Mouse (Mus musculus) neural tube, embryonic 11.5 days (tissue): ENCODE results near the gene Cntfr. TPM values are rescaled to one million over a fixed set of nuclear protein-coding genes. Genes with fewer than 3 reads are reported as not detected.
A peak's percentile ranks its signal among the peaks of the same experiment; 100 is the strongest.

Source experiments
- ATAC-seq: fragments of 200-750 bp; cut with Nextera tagmentation; 2 replicates; pipeline ENCODE4 v1.8.0; 2017; ENCODE audit warnings: moderate number of reproducible peaks, mild to moderate bottlenecking, moderate TSS enrichment, moderate library complexity; ENCODE audit not compliant: insufficient read depth, low FRiP score, low TSS enrichment
- DNase-seq: peaks from one replicate; pipeline ENCODE4 v3.0.0-alpha.2; 2015; ENCODE audit warnings: low spot score
- H3K27ac ChIP-seq: fragments of 300-500 bp; sonication (generic); 2 replicates; pipeline ENCODE4 v1.5.1; 2014; ENCODE audit warnings: low read depth, mild to moderate bottlenecking, low read length
- H3K27me3 ChIP-seq: fragments of 300-500 bp; sonication (generic); 2 replicates; pipeline ENCODE4 v1.6.1; 2014; ENCODE audit warnings: mild to moderate bottlenecking, low read length, mixed read lengths; ENCODE audit not compliant: control insufficient read depth, insufficient read depth
- H3K36me3 ChIP-seq: fragments of 300-500 bp; sonication (generic); 2 replicates; pipeline ENCODE4 v1.6.1; 2014; ENCODE audit warnings: mild to moderate bottlenecking, low read length, moderate library complexity, mixed read lengths; ENCODE audit not compliant: control insufficient read depth, insufficient read depth
- H3K4me1 ChIP-seq: fragments of 300-500 bp; sonication (generic); 2 replicates; pipeline ENCODE4 v1.6.1; 2014; ENCODE audit warnings: low read length, mixed read lengths; ENCODE audit not compliant: control insufficient read depth, insufficient read depth
- H3K4me2 ChIP-seq: fragments of 300-500 bp; sonication (generic); 2 replicates; pipeline ENCODE4 v1.6.1; 2014; ENCODE audit warnings: low read depth, mild to moderate bottlenecking, moderate library complexity
- H3K4me3 ChIP-seq: fragments of 300-500 bp; sonication (generic); 2 replicates; pipeline ENCODE4 v1.5.1; 2014; ENCODE audit warnings: low read depth, low read length
- H3K9ac ChIP-seq: fragments of 300-500 bp; sonication (generic); 2 replicates; pipeline ENCODE4 v1.6.1; 2014; ENCODE audit warnings: mild to moderate bottlenecking, low read length
- H3K9me3 ChIP-seq: fragments of 300-500 bp; sonication (generic); 2 replicates; pipeline ENCODE4 v1.6.1; 2016; ENCODE audit warnings: low read length; ENCODE audit not compliant: control insufficient read depth
- WGBS: fragments of 180-500 bp; shearing (Covaris S2); extraction: QIAGEN DNeasy Blood & Tissue Kit; methylation state at CpG from one replicate; pipeline ENCODE4 v1.1.7; 2014; 5-methylcytosine and 5-hydroxymethylcytosine counted together
- polyA plus RNA-seq: library from polyadenylated mRNA; unstranded; fragments of >200 nt; fragmentation: Nextera tagmentation; extraction: Ambion mirVana; gene quantifications from 2 replicates; pipeline ENCODE4 v1.2.1, GENCODE M21; 2014

Cntfr gene
- polyA plus RNA-seq, 1 experiment from 2014 or later, result 44.2 TPM

GRCm38 (mm10) chr4:41665009-41665675 lies 31.7 kb downstream of the Cntfr start:
- Histone ChIP-seq H3K4me3 (no peak overlapping the region), H3K27me3 (no peaks in the 10 kb centered on the region), H3K27ac (peak overlapping the region; percentile 7; the same call in 1 of the 2 replicates), H3K9ac (0 out of 2 replicates have a peak overlapping the region, but pooled peaks have one; percentile 5), H3K36me3 (peaks cover 2% of the 10 kb centered on the region; the same call in 1 of the 2 replicates), H3K4me2 (no peak overlapping the region), H3K4me1 (peaks cover 51% of the 10 kb centered on the region), H3K9me3 (no peaks in the 10 kb centered on the region)
- no peak for DNase-seq
- no peak for ATAC-seq
- WGBS, result 9% methylated on average over 5 of the region's 8 CpGs

GRCm38 (mm10) chr4:41664533-41664932 lies 32.4 kb downstream of the Cntfr start:
- peaks cover 2% of the 10 kb centered on the region; the same call in 1 of the 2 replicates for H3K36me3 ChIP-seq
- no peak overlapping the region for H3K9ac ChIP-seq
- no peak overlapping the region for H3K27ac ChIP-seq
- H3K4me2 ChIP-seq, result no peak overlapping the region
- 51% methylated on average over 7 of the region's 7 CpGs for WGBS
- H3K9me3 ChIP-seq, result no peaks in the 10 kb centered on the region
- no peaks in the 10 kb centered on the region for H3K27me3 ChIP-seq
- no peak for DNase-seq
- peaks cover 55% of the 10 kb centered on the region for H3K4me1 ChIP-seq
- no peak overlapping the region for H3K4me3 ChIP-seq
- ATAC-seq, result no peak

- Histone ChIP-seq H3K36me3 (peaks cover 2% of the 10 kb centered on the region; the same call in 1 of the 2 replicates), H3K9ac (no peak overlapping the region), H3K4me2 (no peak overlapping the region), H3K9me3 (no peaks in the 10 kb centered on the region), H3K4me3 (no peak overlapping the region), H3K27ac (no peak overlapping the region), H3K27me3 (no peaks in the 10 kb centered on the region), H3K4me1 (peaks cover 63% of the 10 kb centered on the region)
- DNase-seq (no peak), ATAC-seq (no peak)
- 33% methylated on average over 9 of the region's 9 CpGs for WGBS
Measured at GRCm38 (mm10) chr4:41663614-41664013, 33.3 kb downstream of the Cntfr start.

- peaks cover 6% of the 10 kb centered on the region for H3K36me3 ChIP-seq
- WGBS, result 52% methylated on average over 11 of the region's 11 CpGs
Measured at GRCm38 (mm10) chr4:41662723-41663122, 34.2 kb downstream of the Cntfr start.

GRCm38 (mm10) chr4:41660851-41661430 lies 35.9 kb downstream of the Cntfr start:
- Histone ChIP-seq H3K4me3 (no peak overlapping the region), H3K4me1 (peaks cover 66% of the 10 kb centered on the region), H3K4me2 (no peak overlapping the region), H3K27ac (no peak overlapping the region), H3K9ac (no peak overlapping the region), H3K27me3 (no peaks in the 10 kb centered on the region), H3K36me3 (peaks cover 8% of the 10 kb centered on the region), H3K9me3 (no peaks in the 10 kb centered on the region)
- peak; percentile 73 for DNase-seq
- 21% methylated on average over 11 of the region's 11 CpGs for WGBS
- no peak for ATAC-seq

More at GRCm38 (mm10) chr4:41662723-41663122, 34.2 kb downstream of the Cntfr start:
- DNase-seq, result peak; percentile 56
- H3K27ac ChIP-seq, result 0 out of 2 replicates have a peak overlapping the region, but pooled peaks have one; percentile 23
- no peak overlapping the region for H3K4me3 ChIP-seq
- H3K4me2 ChIP-seq, result no peak overlapping the region
- H3K9ac ChIP-seq, result no peak overlapping the region
- no peaks in the 10 kb centered on the region for H3K27me3 ChIP-seq
- H3K9me3 ChIP-seq, result no peaks in the 10 kb centered on the region
- no peak for ATAC-seq
- H3K4me1 ChIP-seq, result peaks cover 69% of the 10 kb centered on the region

- Histone ChIP-seq H3K9ac (peak overlapping the region; percentile 9; the same call in 1 of the 2 replicates), H3K4me1 (peaks cover 53% of the 10 kb centered on the region), H3K4me3 (no peak overlapping the region), H3K27ac (peak overlapping the region; percentile 51), H3K36me3 (peaks cover 8% of the 10 kb centered on the region), H3K27me3 (no peaks in the 10 kb centered on the region), H3K9me3 (no peaks in the 10 kb centered on the region), H3K4me2 (no peak overlapping the region)
- WGBS, result 49% methylated on average over 13 of the region's 13 CpGs
- ATAC-seq (no peak), DNase-seq (no peak)
Measured at GRCm38 (mm10) chr4:41659556-41659955, 37.3 kb downstream of the Cntfr start.

GRCm38 (mm10) chr4:41658566-41659384 lies 38.1 kb downstream of the Cntfr start:
- Histone ChIP-seq H3K4me3 (no peak overlapping the region), H3K27ac (peak overlapping the region; percentile 17; the same call in 1 of the 2 replicates), H3K4me1 (peaks cover 48% of the 10 kb centered on the region), H3K36me3 (peaks cover 8% of the 10 kb centered on the region), H3K4me2 (no peak overlapping the region), H3K9me3 (no peaks in the 10 kb centered on the region), H3K9ac (no peak overlapping the region), H3K27me3 (no peaks in the 10 kb centered on the region)
- WGBS, result 14% methylated on average over 22 of the region's 25 CpGs
- ATAC-seq, result peak; percentile 32; the same call in 1 of the 2 replicates
- no peak for DNase-seq

- Histone ChIP-seq H3K9ac (no peak overlapping the region), H3K27ac (no peak overlapping the region), H3K4me2 (no peak overlapping the region), H3K9me3 (no peaks in the 10 kb centered on the region), H3K36me3 (peaks cover 6% of the 10 kb centered on the region), H3K4me1 (peaks cover 24% of the 10 kb centered on the region), H3K4me3 (no peak overlapping the region), H3K27me3 (no peaks in the 10 kb centered on the region)
- DNase-seq (peak; percentile 9), ATAC-seq (no peak)
- WGBS, result 81% methylated on average over 2 of the region's 2 CpGs
Measured at GRCm38 (mm10) chr4:41655525-41655924, 41.4 kb downstream of the Cntfr start.
